Mouse (Mus musculus) left cerebral cortex, adult 2 months (tissue): ENCODE data around the gene Cfl2. TPM values are rescaled to one million over a fixed set of nuclear protein-coding genes. Genes with fewer than 3 reads are reported as not detected.

Source experiments
- DNase-seq, 2 experiments: peaks; one replicate each; pipeline ENCODE4 v3.0.0; 2021 to 2022; ENCODE audit warnings: low spot score in 2 of 2, mixed read lengths in 1 of 2; ENCODE audit errors: extremely low spot score in 1 of 2
- H3K27ac ChIP-seq: fragments of 200-600 bp; 2 replicates; pipeline ENCODE4 v1.8.1; 2022
- H3K4me3 ChIP-seq: fragments of 200-600 bp; 2 replicates; pipeline ENCODE4 v1.8.1; 2022
- CTCF ChIP-seq: fragments of 200-600 bp; IDR thresholded peaks from 2 replicates; pipeline ENCODE4 v1.8.1; 2022; ENCODE audit warnings: antibody characterized with exemption, mild to moderate bottlenecking, moderate library complexity
- intact Hi-C: fragments of 180-260 bp; cut with DNase I; formaldehyde crosslinking; loops from one replicate; pipeline ENCODE4 v1.15.1; 2025
- total RNA-seq, 2 experiments: library from RNA; stranded (reverse); gene quantifications; 2 replicates each; pipeline ENCODE4 v1.2.3; 2021

Cfl2 gene
- total RNA-seq, 2 experiments from 2014 or later = 102 to 115 TPM

- no peak for DNase-seq
- TF ChIP-seq CTCF = no peak; the same call in 1 of the 2 replicates
- intact Hi-C loops = loop anchor here (1.0 to 10.0 kb wide), 2 partner anchors 49 to 155 kb away; partner anchors contain the start of gene Gm20403
- Histone ChIP-seq H3K27ac (no peak overlapping the region), H3K4me3 (no peak overlapping the region)
Measured at GRCm38 (mm10) chr12:54829876-54830275, 32.8 kb downstream of the Cfl2 start.

- Histone ChIP-seq H3K4me3 (no peak overlapping the region), H3K27ac (no peak overlapping the region)
- TF ChIP-seq CTCF = no peak
- DNase-seq = no peak
- intact Hi-C loops = no loop called here
Measured at GRCm38 (mm10) chr12:54828043-54828442, 34.6 kb downstream of the Cfl2 start.

GRCm38 (mm10) chr12:54825202-54825601, 37.5 kb downstream of the Cfl2 start:
- Histone ChIP-seq H3K4me3 (no peak overlapping the region), H3K27ac (no peak overlapping the region)
- intact Hi-C loops = no loop called here
- no peak; the same call in 1 of the 2 replicates for TF ChIP-seq CTCF
- no peak for DNase-seq

GRCm38 (mm10) chr12:54822836-54823426, 39.7 kb downstream of the Cfl2 start:
- H3K27ac ChIP-seq = no peak overlapping the region

GRCm38 (mm10) chr12:54820684-54821161, 42.0 kb downstream of the Cfl2 start:
- TF ChIP-seq CTCF = no peak
- H3K27ac ChIP-seq = no peak overlapping the region
- no peak overlapping the region for H3K4me3 ChIP-seq
- DNase-seq = no peak
- intact Hi-C loops = no loop called here

More at GRCm38 (mm10) chr12:54822836-54823426, 39.7 kb downstream of the Cfl2 start:
- intact Hi-C loops = no loop called here
- H3K4me3 ChIP-seq = no peak overlapping the region
- DNase-seq = peak; percentile 31 to 70
- TF ChIP-seq CTCF = no peak

- intact Hi-C loops = no loop called here
- no peak for TF ChIP-seq CTCF
- no peak for DNase-seq
- Histone ChIP-seq H3K4me3 (no peak overlapping the region), H3K27ac (no peak overlapping the region)
Measured at GRCm38 (mm10) chr12:54819181-54819935, 43.3 kb downstream of the Cfl2 start.

GRCm38 (mm10) chr12:54810142-54810541, 52.5 kb downstream of the Cfl2 start:
- intact Hi-C loops = no loop called here
- no peak for TF ChIP-seq CTCF
- H3K4me3 ChIP-seq = no peak overlapping the region
- H3K27ac ChIP-seq = no peak overlapping the region
- no peak for DNase-seq

Other genes with a start within 250 kb of the Cfl2 start
- gene Sptssa, start 206.3 kb downstream of the Cfl2 start, total RNA-seq = 10 to 100 TPM; 20.8 to 23.3 TPM
- 10 to 100 TPM; 37.7 to 42.4 TPM for gene Eapp, start 167.0 kb downstream of the Cfl2 start, total RNA-seq
- gene Snx6, start 67.2 kb downstream of the Cfl2 start, total RNA-seq = 10 to 100 TPM; 39.5 to 43.1 TPM
- gene Gm20403, start 123.7 kb upstream of the Cfl2 start, total RNA-seq = not detected
- 1 to 10 TPM; 5.1 to 7.0 TPM for gene Baz1a, start 151.5 kb upstream of the Cfl2 start, total RNA-seq
- 10 to 100 TPM; 10.2 to 12.5 TPM for gene 2700097O09Rik, start 217.2 kb upstream of the Cfl2 start, total RNA-seq
- 10 to 100 TPM; 78.8 to 99.0 TPM for gene Srp54a, start 217.4 kb upstream of the Cfl2 start, total RNA-seq